Mouse (Mus musculus): Measurements from ENCODE around the gene Pid1.

Gene Pid1

DNA sequence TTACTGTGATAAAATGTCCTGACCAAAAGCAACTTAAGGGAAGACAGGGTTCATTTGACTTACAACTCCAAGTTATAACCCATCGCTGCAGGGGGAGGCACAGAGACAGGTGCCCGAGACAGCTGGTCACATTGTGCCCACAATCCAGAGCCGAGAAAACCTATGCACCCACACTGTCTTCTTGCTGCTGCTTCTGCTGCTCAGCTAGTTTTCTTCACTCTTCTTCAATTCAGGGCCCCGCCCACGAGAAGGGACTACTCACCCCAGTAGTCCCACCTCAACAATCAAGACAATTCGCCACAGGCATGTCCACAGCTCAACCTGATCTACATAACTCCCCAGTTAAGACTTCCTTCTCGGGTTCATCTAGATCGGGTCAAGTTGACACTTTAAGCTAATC lies at the start of gene Pid1:
Gene Pid1 (minus strand): TSS at position 214 of the 400 bp plus-strand sequence.
- no peak for DNase-seq (ENCODE audit: low spot score in 2 of 2)

GRCm38 (mm10) chr1:84409514-84409913 lies 45.5 kb upstream of the Pid1 start:
- DNase-seq (ENCODE audit: low spot score in 2 of 2), result no peak

DNA sequence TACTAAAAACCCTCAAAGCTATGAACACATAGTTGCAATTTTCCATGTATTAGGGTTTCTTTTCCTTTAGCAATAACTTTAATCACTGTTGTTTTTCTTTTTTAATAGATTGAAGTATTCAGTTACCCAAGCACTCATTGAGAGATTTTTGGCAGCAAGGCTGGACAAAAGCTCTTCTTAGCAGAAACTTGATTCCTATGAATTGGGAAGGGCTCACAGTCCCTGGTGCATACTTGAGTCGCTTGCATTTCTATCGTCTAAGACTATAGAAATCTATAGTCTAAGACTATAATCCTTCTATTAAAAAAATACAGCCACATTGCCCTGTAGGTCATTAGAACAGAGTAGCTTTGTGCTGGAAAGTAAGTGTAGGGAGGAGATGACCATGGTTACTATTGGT lies 44.9 kb upstream of the Pid1 start:
- no peak for DNase-seq (ENCODE audit: low spot score in 2 of 2)

GRCm38 (mm10) chr1:84406891-84407290 lies 42.9 kb upstream of the Pid1 start:
- no peak for DNase-seq (ENCODE audit: low spot score in 2 of 2)

DNA sequence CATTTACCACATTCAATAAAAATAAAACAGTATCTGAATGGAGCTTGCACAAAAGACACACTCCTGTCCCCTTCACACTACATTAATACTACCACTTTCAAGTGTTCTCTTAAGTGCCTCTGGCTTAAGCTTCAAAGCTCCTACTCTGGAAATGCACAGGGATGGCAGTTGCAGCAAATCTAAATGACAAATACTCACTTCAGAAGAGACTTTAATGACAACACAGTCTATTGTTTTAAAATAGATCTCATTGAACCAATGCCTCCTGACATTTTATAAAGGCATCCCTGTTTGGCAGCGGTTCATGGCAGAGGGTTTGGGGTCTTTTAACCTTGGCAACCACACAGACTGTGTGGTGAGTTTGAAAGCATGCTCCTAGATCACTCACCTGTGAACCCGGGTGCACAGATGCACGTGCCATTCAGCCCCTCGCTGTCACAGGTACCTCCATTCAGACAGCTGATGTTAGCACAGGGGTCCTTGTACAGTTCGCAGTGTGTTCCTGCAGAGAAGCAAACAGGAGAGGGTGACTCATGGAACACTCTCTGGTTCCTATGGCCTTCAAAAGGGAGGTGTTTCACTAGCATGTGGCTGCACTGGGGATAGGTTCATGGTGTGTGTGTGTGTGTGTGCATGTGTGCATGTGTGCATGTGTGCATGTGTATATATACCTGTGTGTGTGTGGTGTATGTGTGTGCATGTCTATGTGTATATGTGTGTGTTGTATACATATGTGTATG lies 41.7 kb upstream of the Pid1 start:
- no peak for DNase-seq (ENCODE audit: low spot score in 2 of 2)

- no peak for DNase-seq (ENCODE audit: low spot score in 2 of 2)
Observed at GRCm38 (mm10) chr1:84404880-84405279, 40.9 kb upstream of the Pid1 start.

DNA sequence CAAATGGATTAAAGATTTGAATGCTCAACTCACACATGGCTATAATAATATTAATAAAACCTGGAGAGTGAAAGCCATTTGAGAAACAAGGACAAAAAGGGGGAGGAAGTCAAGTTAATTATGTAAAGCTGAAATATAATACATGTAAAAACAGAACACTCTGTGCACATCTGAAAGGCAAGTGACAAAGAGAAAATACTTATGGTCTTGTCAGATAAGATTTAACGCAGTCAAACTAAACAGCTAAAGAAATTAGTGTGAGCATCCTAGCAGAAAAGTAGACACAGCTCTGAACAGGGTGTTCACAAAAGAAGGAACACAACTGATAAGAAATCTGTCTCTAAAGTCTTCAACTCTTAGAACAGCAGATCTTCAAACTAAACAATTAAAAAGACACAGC lies 38.2 kb upstream of the Pid1 start:
- no peak for DNase-seq (ENCODE audit: low spot score in 2 of 2)

DNA sequence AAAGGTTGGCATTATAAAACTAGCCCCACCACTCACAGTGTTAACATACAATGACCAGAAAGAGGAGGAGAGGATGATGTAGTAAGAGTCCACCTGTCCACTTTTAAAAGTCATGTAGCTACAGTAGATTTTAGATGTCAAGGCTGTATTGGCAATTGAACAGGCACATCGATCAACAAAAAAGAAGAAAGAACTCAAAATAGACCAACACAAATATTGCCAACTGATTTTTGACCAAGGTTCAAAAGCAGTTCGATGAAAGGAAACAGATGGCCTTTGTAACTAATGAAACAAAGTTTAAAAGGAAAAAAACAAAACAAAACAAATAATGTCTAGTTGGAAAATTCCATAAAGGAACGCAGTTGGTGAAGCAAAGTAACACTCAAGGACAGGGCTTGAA lies 35.7 kb upstream of the Pid1 start:
- no peak for DNase-seq (ENCODE audit: low spot score in 2 of 2)

DNA sequence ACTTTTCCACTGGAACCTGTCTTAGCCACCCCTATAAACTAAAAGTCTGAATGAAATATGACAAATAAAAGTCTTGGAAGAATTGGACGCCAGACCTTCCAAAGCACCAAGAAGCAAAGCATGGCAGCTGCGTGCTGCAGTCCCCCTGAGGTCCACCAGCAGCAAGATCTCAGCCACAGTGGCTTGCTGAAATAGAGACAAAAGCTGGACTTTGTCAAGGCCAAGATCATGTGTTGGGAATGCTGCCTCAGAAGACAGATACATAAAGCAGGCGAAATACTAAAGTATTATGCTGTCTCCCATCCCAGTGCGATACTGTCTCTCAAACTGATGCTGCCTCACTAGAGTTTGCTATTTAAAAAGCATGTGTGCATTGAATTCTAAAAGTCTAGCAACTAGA lies 35.1 kb upstream of the Pid1 start:
- no peak for DNase-seq (ENCODE audit: low spot score in 2 of 2)

DNA sequence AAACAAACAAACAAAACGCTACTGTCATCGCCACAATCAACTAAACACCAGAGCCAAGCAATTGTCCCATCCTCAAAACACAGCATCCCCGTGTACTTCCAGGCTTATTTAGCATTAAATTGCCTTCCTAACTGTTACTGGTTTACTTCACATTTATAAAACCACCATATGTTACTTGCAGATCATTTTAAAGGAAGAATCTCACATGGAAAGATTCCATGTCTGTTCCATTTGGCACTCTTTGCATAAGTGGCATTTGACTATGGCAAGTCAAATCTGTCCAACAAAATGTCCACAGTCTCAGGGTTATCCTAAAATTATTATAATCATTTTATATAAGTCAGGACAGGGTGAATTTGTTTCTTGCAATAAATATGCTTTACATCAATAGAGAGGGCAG lies 32.8 kb upstream of the Pid1 start:
- no peak for DNase-seq (ENCODE audit: low spot score in 2 of 2)

- DNase-seq (ENCODE audit: low spot score in 2 of 2), result no peak
Observed at GRCm38 (mm10) chr1:84395928-84396327, 31.9 kb upstream of the Pid1 start.

DNA sequence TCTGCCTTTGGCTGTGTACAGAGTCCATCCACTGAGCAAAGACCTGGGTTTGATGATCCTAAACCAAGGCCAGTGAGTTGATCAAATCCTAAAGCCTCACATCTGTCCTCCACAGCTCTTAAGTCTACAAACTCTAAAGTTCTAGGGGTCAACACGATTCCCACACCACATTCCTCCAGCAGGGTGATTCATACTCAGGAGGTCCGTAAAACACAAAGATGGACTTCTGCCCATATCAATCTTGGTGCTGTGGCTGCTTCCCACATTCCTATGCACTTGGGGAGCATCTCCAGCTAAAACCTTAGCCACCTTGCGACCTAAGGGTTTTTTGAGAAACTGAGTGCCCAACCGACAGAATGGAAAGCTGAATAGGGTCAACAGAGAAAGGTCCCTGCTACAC lies 27.0 kb upstream of the Pid1 start:
- DNase-seq (ENCODE audit: low spot score in 2 of 2), result no peak

- no peak for DNase-seq (ENCODE audit: low spot score in 2 of 2)
Observed at GRCm38 (mm10) chr1:84387616-84388015, 23.6 kb upstream of the Pid1 start.

GRCm38 (mm10) chr1:84386481-84387146 lies 22.6 kb upstream of the Pid1 start:
- DNase-seq (ENCODE audit: low spot score in 2 of 2), result no peak

- no peak for DNase-seq (ENCODE audit: low spot score in 2 of 2)
Observed at GRCm38 (mm10) chr1:84382709-84383108, 18.7 kb upstream of the Pid1 start.

DNA sequence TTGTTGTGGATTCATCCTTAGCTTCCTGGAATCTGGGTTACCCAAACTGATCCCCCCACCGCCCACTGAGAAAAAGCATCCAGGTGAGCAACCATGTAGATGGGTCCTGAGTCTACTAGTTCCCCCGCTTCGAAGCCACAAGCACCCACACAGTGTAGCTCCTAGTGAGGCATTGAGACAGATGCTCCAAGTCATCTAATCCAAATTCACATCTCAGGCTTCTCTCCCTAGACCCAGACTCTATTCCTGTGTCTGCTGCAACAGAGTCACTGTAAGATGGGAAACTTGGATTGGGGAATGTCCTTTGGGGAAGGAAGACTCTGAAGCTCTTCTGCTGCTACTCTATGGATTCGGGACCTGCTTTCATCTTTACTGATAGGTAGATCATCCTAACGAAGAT lies 18.1 kb upstream of the Pid1 start:
- DNase-seq (ENCODE audit: low spot score in 2 of 2), result no peak

DNA sequence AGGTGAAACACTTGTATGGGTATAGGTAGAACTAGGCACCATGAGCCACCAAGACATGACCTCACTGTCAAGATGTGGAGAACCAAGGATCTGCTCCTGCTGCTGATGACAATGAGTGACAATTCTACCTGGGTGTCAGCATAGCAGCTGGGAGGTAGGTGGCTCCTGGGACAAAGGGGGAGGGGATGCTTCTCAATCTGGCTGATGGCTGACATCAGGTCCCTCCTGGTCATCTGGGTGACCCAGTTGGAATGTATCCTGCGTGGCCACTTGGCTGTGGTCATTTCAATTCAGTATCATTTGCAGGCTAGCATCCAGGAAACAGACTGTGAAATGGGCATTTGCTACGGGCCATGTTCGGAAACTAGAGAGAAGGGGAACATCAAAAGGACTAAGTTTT lies 16.9 kb upstream of the Pid1 start:
- DNase-seq (ENCODE audit: low spot score in 2 of 2), result no peak

- DNase-seq (ENCODE audit: low spot score in 2 of 2), result no peak
Observed at GRCm38 (mm10) chr1:84367733-84368132, 3.8 kb upstream of the Pid1 start.

GRCm38 (mm10) chr1:84366553-84366952 lies 2.6 kb upstream of the Pid1 start:
- DNase-seq (ENCODE audit: low spot score in 2 of 2), result no peak

GRCm38 (mm10) chr1:84362709-84363617 lies 1.0 kb downstream of the Pid1 start:
- DNase-seq (ENCODE audit: low spot score in 2 of 2), result no peak

- no peak for DNase-seq (ENCODE audit: low spot score in 2 of 2)
Observed at GRCm38 (mm10) chr1:84362209-84362608, 1.8 kb downstream of the Pid1 start.

DNA sequence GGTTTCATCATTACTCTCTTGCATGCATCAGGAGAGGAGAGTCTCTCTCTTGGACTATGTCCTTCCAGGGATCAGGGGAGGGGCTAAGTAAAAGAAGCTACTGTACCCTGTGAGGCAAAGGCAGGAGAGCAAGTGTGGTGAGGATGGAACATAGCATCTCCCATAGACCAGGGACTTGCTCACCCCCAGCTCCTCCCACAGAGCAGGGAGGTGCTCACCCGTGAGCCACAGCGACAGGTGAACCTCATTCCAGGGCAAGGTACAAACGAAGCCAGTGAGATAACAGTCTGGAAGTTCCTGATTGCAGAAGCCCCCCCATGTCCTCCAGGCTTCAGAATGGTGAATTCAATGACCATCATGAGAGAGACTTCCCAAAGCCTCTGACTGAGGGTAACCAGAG lies 2.6 kb downstream of the Pid1 start:
- no peak for DNase-seq (ENCODE audit: low spot score in 2 of 2)
